In genomic region chr1:171470371-171470871, GRCm38 (mm10) we compare ENCODE assay signal across 8 mouse cellular contexts. TPM values are rescaled to one million over a fixed set of nuclear protein-coding genes. Genes with fewer than 3 reads are reported as not detected.
DNase-seq lines count a peak whose midpoint lies in the region; ATAC-seq lines count a peak whose summit lies in the region.

No protein-coding gene starts in this region.

- H3K9ac ChIP-seq in midbrain, embryonic 11.5 days (ENCODE audit: low read length): no peak overlapping the region
- H3K9ac ChIP-seq in midbrain, embryonic 16.5 days (ENCODE audit: low read depth, low read length): no peak overlapping the region

- H3K36me3 ChIP-seq in midbrain, embryonic 11.5 days (ENCODE audit: control insufficient read depth, insufficient read depth, low read length): no peaks in the 10 kb centered on the region
- H3K36me3 ChIP-seq in midbrain, embryonic 16.5 days (ENCODE audit: control insufficient read depth, insufficient read depth, low read length): no peaks in the 10 kb centered on the region

- H3K4me3 ChIP-seq in midbrain, embryonic 11.5 days (ENCODE audit: low read depth, low read length): no peak overlapping the region
- no peak overlapping the region for H3K4me3 ChIP-seq in midbrain, embryonic 16.5 days (ENCODE audit: low read depth, low read length)

- WGBS in midbrain, embryonic 11.5 days: 36% methylated on average over 7 of the region's 7 CpGs
- WGBS in midbrain, embryonic 16.5 days: 30% methylated on average over 7 of the region's 7 CpGs

- no peak for ATAC-seq in midbrain, embryonic 11.5 days (ENCODE audit: low FRiP score)
- no peak for ATAC-seq in midbrain, embryonic 16.5 days
- ATAC-seq in megakaryocyte progenitor cell, adult 5-6 weeks (replicated peaks; ENCODE audit: poor library complexity): peak; percentile 69

- H3K27ac ChIP-seq in midbrain, embryonic 11.5 days (ENCODE audit: low read depth, low read length): no peak overlapping the region
- no peak overlapping the region for H3K27ac ChIP-seq in midbrain, embryonic 16.5 days (ENCODE audit: low read length)

- DNase-seq in midbrain, embryonic 11.5 days (ENCODE audit: low spot score, missing footprints): peak; percentile 92
- DNase-seq in adrenal gland, adult 2 months: peak; percentile 62
- DNase-seq in embryo, embryonic 11.5 days (ENCODE audit: low read depth, low spot score): peak; percentile 36
- DNase-seq in heart, postnatal 10 days: peak; percentile 60 to 78
- DNase-seq in layer of hippocampus, postnatal 25 days (ENCODE audit: extremely low spot score in 1 of 2, low spot score in 1 of 2): peak; percentile 28 to 81
- peak; percentile 40 for DNase-seq in telencephalon, adult 2 months (ENCODE audit: low read depth, low spot score)

- H3K4me2 ChIP-seq in midbrain, embryonic 11.5 days: no peak overlapping the region
- H3K4me2 ChIP-seq in midbrain, embryonic 16.5 days (ENCODE audit: low read length): no peak overlapping the region

- H3K27me3 ChIP-seq in midbrain, embryonic 11.5 days (ENCODE audit: control insufficient read depth, insufficient read depth, low read length): no peaks in the 10 kb centered on the region
- no peaks in the 10 kb centered on the region for H3K27me3 ChIP-seq in midbrain, embryonic 16.5 days (ENCODE audit: control insufficient read depth, insufficient read depth, low read depth, low read length)

- no peaks in the 10 kb centered on the region for H3K4me1 ChIP-seq in midbrain, embryonic 11.5 days (ENCODE audit: control insufficient read depth, insufficient read depth, low read length)
- H3K4me1 ChIP-seq in midbrain, embryonic 16.5 days (ENCODE audit: control insufficient read depth, insufficient read depth, low read length): no peaks in the 10 kb centered on the region

- H3K9me3 ChIP-seq in midbrain, embryonic 11.5 days (ENCODE audit: control insufficient read depth, low read length): no peaks in the 10 kb centered on the region
- no peaks in the 10 kb centered on the region for H3K9me3 ChIP-seq in midbrain, embryonic 16.5 days (replicated peaks; ENCODE audit: control insufficient read depth, low read length, poor library complexity, severe bottlenecking)

- intact Hi-C loops in heart, postnatal 10 days (cut with DNase I): loop anchor here (2.0 to 10.0 kb wide), 2 partner anchors 32 to 356 kb away; partner anchors contain the start of gene Cfap126

RNA-seq across cellular contexts. Expression of gene Alyref2, which starts 32.9 kb away (rescaled TPM):
- polyA plus RNA-seq in midbrain, embryonic 11.5 days (2014; fragmentation: Nextera tagmentation; extraction: Ambion mirVana): 16.2 and 16.8 TPM in 2 replicates
- 34.8 and 35.9 TPM in 2 replicates for polyA plus RNA-seq in midbrain, embryonic 16.5 days (2015; fragmentation: Nextera tagmentation; extraction: Ambion mirVana)
- 1 to 10 TPM; 3.6 to 8.3 TPM for total RNA-seq in adrenal gland, adult 2 months (2021)
- polyA plus RNA-seq in adrenal gland, adult 2 months (2012; rRNA removed): 2.5 and 4.1 TPM in 2 replicates
- total RNA-seq in heart, postnatal 10 days (2021): 1 to 10 TPM; 4.4 to 4.5 TPM
- 1 to 10 TPM; 6.1 to 7.5 TPM for total RNA-seq in layer of hippocampus, postnatal 25 days (2021)
- total RNA-seq in megakaryocyte progenitor cell, adult 5-6 weeks (2015): 5.1 and 5.8 TPM in 2 replicates
- total RNA-seq in megakaryocyte progenitor cell, adult 5-6 weeks (2017): 9.1 and 10.8 TPM in 2 replicates

RNA-seq across cellular contexts. Expression of gene F11r, which starts 33.1 kb away (rescaled TPM):
- polyA plus RNA-seq in midbrain, embryonic 11.5 days (2014; fragmentation: Nextera tagmentation; extraction: Ambion mirVana): 9.9 and 13.1 TPM in 2 replicates
- 10.4 and 10.5 TPM in 2 replicates for polyA plus RNA-seq in midbrain, embryonic 16.5 days (2015; fragmentation: Nextera tagmentation; extraction: Ambion mirVana)
- total RNA-seq in adrenal gland, adult 2 months (2021): 10 to 100 TPM; 29.7 to 45.8 TPM
- polyA plus RNA-seq in adrenal gland, adult 2 months (2012; rRNA removed): 23.5 and 25.1 TPM in 2 replicates
- total RNA-seq in heart, postnatal 10 days (2021): 10 to 100 TPM; 59.4 to 65.1 TPM
- 1 to 10 TPM; 4.7 to 5.1 TPM for total RNA-seq in layer of hippocampus, postnatal 25 days (2021)
- 0.15 and 0.44 TPM in 2 replicates for total RNA-seq in megakaryocyte progenitor cell, adult 5-6 weeks (2015)
- 0.68 TPM in 1 of 2 replicates, not detected in the other for total RNA-seq in megakaryocyte progenitor cell, adult 5-6 weeks (2017)

RNA-seq across cellular contexts. Expression of gene Tstd1, which starts 51.7 kb away (rescaled TPM):
- 2.1 and 4.0 TPM in 2 replicates for polyA plus RNA-seq in midbrain, embryonic 11.5 days (2014; fragmentation: Nextera tagmentation; extraction: Ambion mirVana)
- 6.2 and 7.6 TPM in 2 replicates for polyA plus RNA-seq in midbrain, embryonic 16.5 days (2015; fragmentation: Nextera tagmentation; extraction: Ambion mirVana)
- 1 to 10 TPM; 3.0 to 5.0 TPM for total RNA-seq in adrenal gland, adult 2 months (2021)
- 0.49 and 0.99 TPM in 2 replicates for polyA plus RNA-seq in adrenal gland, adult 2 months (2012; rRNA removed)
- total RNA-seq in heart, postnatal 10 days (2021): 1 to 10 TPM; 1.6 TPM
- total RNA-seq in layer of hippocampus, postnatal 25 days (2021): 1 to 10 TPM; 3.1 to 3.3 TPM
- 0.42 and 0.67 TPM in 2 replicates for total RNA-seq in megakaryocyte progenitor cell, adult 5-6 weeks (2015)
- 1.9 and 3.8 TPM in 2 replicates for total RNA-seq in megakaryocyte progenitor cell, adult 5-6 weeks (2017)

RNA-seq across cellular contexts. Expression of gene Usf1, which starts 59.3 kb away (rescaled TPM):
- polyA plus RNA-seq in midbrain, embryonic 11.5 days (2014; fragmentation: Nextera tagmentation; extraction: Ambion mirVana): 152 and 154 TPM in 2 replicates
- polyA plus RNA-seq in midbrain, embryonic 16.5 days (2015; fragmentation: Nextera tagmentation; extraction: Ambion mirVana): 197 and 201 TPM in 2 replicates
- 10 to 100 TPM; 50.9 to 68.8 TPM for total RNA-seq in adrenal gland, adult 2 months (2021)
- polyA plus RNA-seq in adrenal gland, adult 2 months (2012; rRNA removed): 71.6 and 85.0 TPM in 2 replicates
- 10 to 100 TPM; 50.4 to 51.3 TPM for total RNA-seq in heart, postnatal 10 days (2021)
- total RNA-seq in layer of hippocampus, postnatal 25 days (2021): 100 to 1,000 TPM; 113 to 139 TPM
- total RNA-seq in megakaryocyte progenitor cell, adult 5-6 weeks (2015): 16.3 and 17.1 TPM in 2 replicates
- total RNA-seq in megakaryocyte progenitor cell, adult 5-6 weeks (2017): 61.3 and 64.3 TPM in 2 replicates

Comparison
In these comparisons a context has a peak if more than half of its experiments do, and no peak if none do; other contexts are left out.
1. DNase-seq: peak in every context shown above with its lines; median percentile 92 in midbrain, embryonic 11.5 days; 69 in heart, postnatal 10 days; 62 in adrenal gland, adult 2 months; 54 in layer of hippocampus, postnatal 25 days; 40 in telencephalon, adult 2 months; 36 in embryo, embryonic 11.5 days.
2. RNA of gene F11r, which starts 33.1 kb away (total RNA-seq): 59.4 to 65.1 TPM in heart, postnatal 10 days and 29.7 to 45.8 TPM in adrenal gland, adult 2 months; 4.7 to 5.1 TPM in layer of hippocampus, postnatal 25 days and 0.15 to 0.68 TPM in megakaryocyte progenitor cell, adult 5-6 weeks; every median in the first group is over 4 times any median in the second.